Mouse (Mus musculus) heart, embryonic 16.5 days (tissue): ENCODE measurements around the gene Slc6a19. TPM values are rescaled to one million over a fixed set of nuclear protein-coding genes. Genes with fewer than 3 reads are reported as not detected.

Experiments
- ATAC-seq: fragments of 200-750 bp; cut with Nextera tagmentation; replicated peaks from 2 replicates; pipeline ENCODE4 v1.8.0; 2017; ENCODE audit warnings: moderate number of reproducible peaks; ENCODE audit not compliant: insufficient read depth, low FRiP score; ENCODE audit errors: extremely low read depth
- H3K27ac ChIP-seq: fragments of 300-500 bp; sonication (generic); 2 replicates; pipeline ENCODE4 v1.5.1; 2014; ENCODE audit warnings: mild to moderate bottlenecking, low read length, control low read depth, moderate library complexity
- H3K27me3 ChIP-seq: fragments of 300-500 bp; sonication (generic); 2 replicates; pipeline ENCODE4 v1.6.1; 2014; ENCODE audit warnings: low read length, mixed read lengths; ENCODE audit not compliant: control insufficient read depth, insufficient read depth
- H3K36me3 ChIP-seq: fragments of 300-500 bp; sonication (generic); 2 replicates; pipeline ENCODE4 v1.6.1; 2014; ENCODE audit not compliant: control insufficient read depth, insufficient read depth
- H3K4me1 ChIP-seq: fragments of 300-500 bp; sonication (generic); 2 replicates; pipeline ENCODE4 v1.6.1; 2014; ENCODE audit warnings: low read length, mixed read lengths; ENCODE audit not compliant: control insufficient read depth, insufficient read depth
- H3K4me2 ChIP-seq: fragments of 300-500 bp; sonication (generic); 2 replicates; pipeline ENCODE4 v1.6.1; 2014; ENCODE audit warnings: low read depth, mild to moderate bottlenecking, control low read depth, low read length
- H3K4me3 ChIP-seq: fragments of 300-500 bp; sonication (generic); 2 replicates; pipeline ENCODE4 v1.5.1; 2014; ENCODE audit warnings: mild to moderate bottlenecking, control low read depth, low read length
- H3K9ac ChIP-seq: fragments of 300-500 bp; sonication (generic); 2 replicates; pipeline ENCODE4 v1.6.1; 2014; ENCODE audit warnings: low read length, control low read depth
- H3K9me3 ChIP-seq: fragments of 300-500 bp; sonication (generic); replicated peaks from 2 replicates; pipeline ENCODE4 v1.6.1; 2016; ENCODE audit warnings: low read length; ENCODE audit not compliant: control insufficient read depth
- WGBS: fragments of 180-500 bp; shearing (Covaris S2); extraction: QIAGEN DNeasy Blood & Tissue Kit; methylation state at CpG from one replicate; pipeline ENCODE4 v1.1.7; 2014; 5-methylcytosine and 5-hydroxymethylcytosine counted together
- polyA plus RNA-seq: library from polyadenylated mRNA; unstranded; fragments of >200 nt; fragmentation: Nextera tagmentation; extraction: Ambion mirVana; gene quantifications from 2 replicates; pipeline ENCODE4 v1.2.1, GENCODE M21; 2015

The Slc6a19 gene
- polyA plus RNA-seq, 1 experiment from 2014 or later = 0.50 TPM

DNA sequence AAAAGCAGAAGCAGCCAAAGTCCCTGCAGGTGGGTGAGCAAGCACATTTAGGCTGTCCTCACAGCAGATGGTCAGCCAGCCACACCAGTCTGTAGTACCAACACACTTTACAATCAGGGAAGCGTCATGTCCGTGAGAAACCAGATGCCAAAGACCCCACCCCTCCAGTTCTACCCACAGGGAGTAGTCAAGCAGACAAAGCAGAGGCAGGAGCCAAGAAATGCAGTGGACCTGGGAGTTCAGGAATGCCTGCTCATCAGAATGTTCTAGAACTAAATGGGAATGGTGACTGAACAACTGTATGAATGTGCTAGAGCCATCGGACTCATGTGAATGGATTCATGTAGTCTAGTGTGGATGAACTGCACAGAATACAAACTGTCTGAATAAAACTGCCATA lies 17.1 kb downstream of the Slc6a19 start:
- no peak overlapping the region for H3K4me2 ChIP-seq
- H3K9me3 ChIP-seq = no peaks in the 10 kb centered on the region
- no peak overlapping the region for H3K9ac ChIP-seq
- no peak overlapping the region for H3K27ac ChIP-seq
- ATAC-seq = no peak
- no peaks in the 10 kb centered on the region; the same call in 1 of the 2 replicates for H3K27me3 ChIP-seq
- 54% methylated on average over 3 of the region's 3 CpGs for WGBS
- no peak overlapping the region for H3K4me3 ChIP-seq
- H3K36me3 ChIP-seq = no peaks in the 10 kb centered on the region
- H3K4me1 ChIP-seq = no peaks in the 10 kb centered on the region

DNA sequence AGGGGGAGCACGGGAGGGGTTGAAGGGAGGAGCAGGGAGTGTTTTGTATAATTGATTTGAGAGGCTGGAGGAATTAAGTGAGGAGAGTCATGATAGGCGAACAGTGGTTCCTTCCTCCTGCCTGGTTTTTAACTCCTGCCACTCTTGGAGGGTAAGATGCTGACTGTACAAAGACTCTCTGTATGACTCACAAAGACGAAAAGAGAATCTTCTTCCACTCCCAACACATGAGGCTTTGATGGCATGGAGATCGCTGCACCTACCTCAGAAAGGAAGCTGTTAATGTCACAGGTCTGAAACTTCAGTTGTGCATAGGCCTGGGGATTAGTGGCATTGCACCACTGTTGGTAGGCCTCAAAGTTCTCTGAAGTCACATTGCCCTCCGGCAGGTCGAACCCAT lies 19.2 kb downstream of the Slc6a19 start:
- 79% methylated on average over 6 of the region's 6 CpGs for WGBS
- Histone ChIP-seq H3K9ac (no peak overlapping the region), H3K4me3 (no peak overlapping the region), H3K27ac (no peak overlapping the region), H3K4me1 (no peaks in the 10 kb centered on the region), H3K27me3 (no peaks in the 10 kb centered on the region; the same call in 1 of the 2 replicates), H3K36me3 (no peaks in the 10 kb centered on the region), H3K4me2 (no peak overlapping the region), H3K9me3 (no peaks in the 10 kb centered on the region)
- no peak for ATAC-seq

DNA sequence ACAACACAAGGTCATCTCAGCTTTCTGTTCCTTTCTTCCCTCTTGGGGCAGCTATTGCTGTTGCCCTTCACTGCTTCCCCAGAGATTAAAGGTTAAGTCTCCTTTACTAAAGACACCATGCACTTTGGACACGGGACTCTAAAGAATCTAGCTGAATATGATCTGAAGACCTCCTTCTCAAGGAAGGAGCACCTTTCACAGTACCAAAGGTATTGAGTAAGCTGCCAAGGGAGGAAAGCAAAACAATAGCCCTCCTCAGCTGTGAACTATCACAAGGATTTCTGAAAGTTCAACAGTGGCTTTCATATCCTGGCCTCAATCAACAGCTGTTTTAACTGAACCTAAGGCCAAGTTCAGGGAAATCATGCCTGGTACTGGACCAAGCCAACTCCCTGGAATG lies 20.3 kb downstream of the Slc6a19 start:
- no peaks in the 10 kb centered on the region for H3K9me3 ChIP-seq
- H3K4me2 ChIP-seq = no peak overlapping the region
- no peak overlapping the region for H3K4me3 ChIP-seq
- no peaks in the 10 kb centered on the region for H3K27me3 ChIP-seq
- H3K36me3 ChIP-seq = no peaks in the 10 kb centered on the region
- no peaks in the 10 kb centered on the region for H3K4me1 ChIP-seq
- 78% methylated on average over 1 of the region's 1 CpGs for WGBS
- H3K27ac ChIP-seq = no peak overlapping the region
- H3K9ac ChIP-seq = no peak overlapping the region
- ATAC-seq = no peak

DNA sequence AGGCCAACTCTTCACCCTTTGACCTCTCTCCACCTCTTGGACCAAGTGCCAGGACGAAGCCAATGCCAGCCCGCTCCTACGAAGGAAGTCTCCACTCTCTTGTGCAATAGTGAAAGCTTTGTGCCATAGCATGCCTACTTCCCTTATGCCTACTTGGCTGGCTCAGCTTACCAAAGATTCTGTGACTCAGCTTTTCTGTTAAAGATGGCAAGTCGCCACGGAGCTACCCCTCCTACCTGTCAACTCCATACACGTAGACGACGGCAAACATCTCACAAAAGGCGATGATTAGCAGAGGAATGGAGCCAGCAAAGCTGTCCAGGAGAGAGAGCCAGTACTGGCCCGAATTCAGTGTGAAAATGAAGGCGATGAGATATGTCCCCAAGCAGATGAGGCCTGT lies 21.0 kb downstream of the Slc6a19 start:
- H3K4me3 ChIP-seq = no peak overlapping the region
- no peaks in the 10 kb centered on the region for H3K4me1 ChIP-seq
- WGBS = 67% methylated on average over 11 of the region's 11 CpGs
- H3K27me3 ChIP-seq = no peaks in the 10 kb centered on the region
- no peak overlapping the region for H3K4me2 ChIP-seq
- H3K9ac ChIP-seq = no peak overlapping the region
- no peak; the same call in 1 of the 2 replicates for ATAC-seq
- H3K9me3 ChIP-seq = no peaks in the 10 kb centered on the region
- H3K36me3 ChIP-seq = no peaks in the 10 kb centered on the region
- no peak overlapping the region for H3K27ac ChIP-seq

- H3K4me2 ChIP-seq = no peak overlapping the region
- H3K36me3 ChIP-seq = no peaks in the 10 kb centered on the region
- no peak for ATAC-seq
- no peak overlapping the region for H3K9ac ChIP-seq
- H3K27me3 ChIP-seq = no peaks in the 10 kb centered on the region
- no peak overlapping the region for H3K4me3 ChIP-seq
- H3K4me1 ChIP-seq = no peaks in the 10 kb centered on the region
- WGBS = 88% methylated on average over 2 of the region's 2 CpGs
- no peaks in the 10 kb centered on the region for H3K9me3 ChIP-seq
- no peak overlapping the region for H3K27ac ChIP-seq
These were observed 22.4 kb downstream of the Slc6a19 start for GRCm38 (mm10) chr13:73682226-73682625.

DNA sequence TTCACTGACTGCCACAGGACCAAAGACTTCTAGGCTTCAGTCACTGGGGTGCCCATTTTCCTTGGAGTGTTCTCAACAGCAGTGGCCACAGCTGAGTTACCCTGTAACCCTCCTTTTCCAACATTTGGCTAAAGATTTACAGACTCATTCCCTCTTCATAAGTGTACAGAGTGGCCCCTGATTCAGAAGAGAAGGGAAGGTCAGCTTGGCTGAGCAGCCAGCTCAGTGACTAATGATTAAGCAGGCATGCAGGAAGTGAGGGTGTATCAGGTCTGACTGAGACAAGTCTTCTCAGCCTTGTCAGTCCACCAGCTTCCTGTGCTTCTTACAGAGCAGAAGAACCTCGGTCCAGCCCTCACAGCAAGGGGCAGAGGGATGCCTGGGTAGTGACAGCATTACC lies 24.3 kb downstream of the Slc6a19 start:
- ATAC-seq = no peak
- WGBS = 26% methylated on average over 1 of the region's 1 CpGs
- H3K4me1 ChIP-seq = no peaks in the 10 kb centered on the region

DNA sequence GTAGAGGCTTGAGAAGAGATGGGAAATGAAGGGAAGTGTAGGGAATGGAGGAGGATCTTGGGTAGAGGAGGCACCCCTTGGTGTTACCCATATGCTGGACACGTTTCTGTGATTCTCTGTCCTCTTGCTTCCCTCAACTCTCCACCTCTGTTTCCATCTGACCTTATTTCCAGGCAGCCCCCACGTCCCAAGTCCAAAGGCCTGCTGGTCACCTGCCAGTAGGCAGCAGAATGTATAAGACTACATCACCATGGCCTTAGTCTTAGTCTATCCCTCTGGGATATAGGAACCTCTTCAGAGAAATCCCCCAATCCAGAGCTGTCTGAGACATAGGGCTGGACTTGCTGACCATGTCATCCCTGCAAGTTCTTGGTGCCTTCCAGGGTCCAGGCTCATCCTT lies 25.4 kb downstream of the Slc6a19 start:
- ATAC-seq = no peak
- H3K27me3 ChIP-seq = no peaks in the 10 kb centered on the region
- no peak overlapping the region for H3K9ac ChIP-seq
- no peak overlapping the region for H3K4me3 ChIP-seq
- no peak overlapping the region for H3K4me2 ChIP-seq
- WGBS = 50% methylated on average over 2 of the region's 2 CpGs
- H3K4me1 ChIP-seq = no peaks in the 10 kb centered on the region
- H3K36me3 ChIP-seq = no peaks in the 10 kb centered on the region
- H3K27ac ChIP-seq = no peak overlapping the region
- H3K9me3 ChIP-seq = no peaks in the 10 kb centered on the region

More for the DNA sequence above, 24.3 kb downstream of the Slc6a19 start:
- Histone ChIP-seq H3K27me3 (no peaks in the 10 kb centered on the region), H3K9me3 (no peaks in the 10 kb centered on the region), H3K36me3 (no peaks in the 10 kb centered on the region), H3K4me2 (no peak overlapping the region), H3K4me3 (no peak overlapping the region), H3K9ac (no peak overlapping the region), H3K27ac (no peak overlapping the region)

- H3K27ac ChIP-seq = no peak within 1 kb of the TSS
- no peak within 1 kb of the TSS for H3K4me3 ChIP-seq
- no peak within 1 kb of the TSS for H3K9ac ChIP-seq
- no peak within 1 kb of the TSS for H3K4me2 ChIP-seq
- 78% methylated on average over 3 of the region's 3 CpGs for WGBS
- no peak for ATAC-seq
- no peaks in the 10 kb centered on the region for H3K4me1 ChIP-seq
- H3K36me3 ChIP-seq = no peaks in the 10 kb centered on the region
- H3K27me3 ChIP-seq = no peaks in the 10 kb centered on the region
- no peaks in the 10 kb centered on the region for H3K9me3 ChIP-seq
These were observed 26.8 kb downstream of the Slc6a19 start, which contains the start of gene Slc6a18 for GRCm38 (mm10) chr13:73677853-73678252. Gene Slc6a18, minus strand, starts transcription at chr13:73678023.

DNA sequence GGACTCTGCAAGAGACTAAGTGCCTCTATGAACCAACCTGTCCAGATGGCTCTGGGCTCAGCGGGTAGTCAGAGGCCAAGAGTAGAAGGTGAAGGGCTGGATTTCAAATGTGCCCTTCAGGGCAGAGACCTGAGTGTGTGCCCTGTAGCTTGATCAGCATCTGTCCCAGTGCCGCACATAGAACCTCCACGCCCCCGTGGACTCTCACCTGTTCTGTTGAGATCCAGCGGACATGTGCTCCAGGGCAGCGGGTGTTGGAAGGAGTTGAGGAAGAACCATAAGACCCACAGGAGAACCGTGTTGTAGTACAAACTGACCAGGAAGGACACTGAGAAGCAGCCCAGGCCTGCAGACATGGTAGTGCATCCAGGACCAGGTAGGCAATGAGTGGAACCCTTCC lies 29.5 kb downstream of the Slc6a19 start:
- no peak overlapping the region for H3K27ac ChIP-seq
- H3K4me2 ChIP-seq = no peak overlapping the region
- H3K4me3 ChIP-seq = no peak overlapping the region
- ATAC-seq = no peak
- H3K4me1 ChIP-seq = no peaks in the 10 kb centered on the region
- no peak overlapping the region for H3K9ac ChIP-seq
- H3K9me3 ChIP-seq = no peaks in the 10 kb centered on the region
- H3K36me3 ChIP-seq = no peaks in the 10 kb centered on the region
- no peaks in the 10 kb centered on the region for H3K27me3 ChIP-seq
- 84% methylated on average over 7 of the region's 7 CpGs for WGBS
